In the genomic region with DNA sequence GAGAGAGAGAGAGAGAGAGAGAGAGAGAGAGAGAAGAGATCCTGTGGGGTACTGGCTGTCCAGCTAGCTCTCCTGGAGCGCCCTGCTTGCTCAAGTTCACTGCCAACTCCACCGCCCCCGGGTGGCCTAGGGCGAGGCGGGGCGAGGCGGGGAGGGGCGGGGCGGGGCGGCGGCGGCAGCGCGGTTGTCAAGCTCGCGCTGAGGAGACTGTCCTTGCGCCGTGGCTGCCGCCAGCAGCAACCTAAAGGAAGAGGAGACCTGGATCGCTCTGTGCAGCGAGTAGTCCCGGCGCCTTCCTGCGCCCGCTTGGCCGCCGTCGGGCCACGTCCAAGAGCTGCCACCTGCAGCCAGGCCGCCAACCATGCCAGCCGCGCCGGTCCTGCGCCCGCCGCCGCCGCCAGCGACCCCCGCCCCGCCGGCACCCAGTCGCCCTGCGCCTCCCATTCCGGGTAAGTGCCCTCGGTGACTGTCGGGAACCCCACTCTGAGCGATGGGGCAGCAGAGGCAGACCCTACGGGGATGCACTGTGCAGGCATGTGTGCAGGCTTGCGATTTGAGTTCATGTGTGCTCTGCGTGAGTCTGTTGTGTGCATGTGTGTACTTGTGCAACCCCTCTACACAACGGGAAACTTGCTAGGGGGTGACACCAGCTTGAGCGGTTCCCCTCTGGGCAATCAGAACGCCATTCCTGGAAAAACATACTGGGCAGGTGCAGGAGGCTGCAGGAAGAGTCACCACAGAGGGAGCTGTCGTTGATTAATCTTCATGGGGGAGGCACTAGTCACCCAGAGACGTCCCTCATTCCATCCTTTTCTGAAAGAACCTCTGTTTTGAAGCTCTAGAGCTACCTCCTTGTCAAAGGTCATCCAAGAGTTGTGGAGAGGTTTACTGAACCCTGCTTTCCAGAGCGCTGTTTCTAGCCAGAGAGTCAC, we compare ENCODE assay signal across 8 mouse cellular contexts. TPM values are rescaled to one million over a fixed set of nuclear protein-coding genes. Genes with fewer than 3 reads are reported as not detected.
A peak's percentile ranks its signal among the peaks of the same experiment; 100 is the strongest.
DNase-seq lines count a peak whose midpoint lies in the region; ATAC-seq lines count a peak whose summit lies in the region.

Gene Dclk3 (plus strand): TSS at position 178 of the 932 bp plus-strand sequence.

- H3K27ac ChIP-seq in forebrain, embryonic 10.5 days: 0 out of 2 replicates have a peak within 1 kb of the TSS, but pooled peaks have one; percentile 25
- H3K27ac ChIP-seq in hindbrain, embryonic 13.5 days: no peak within 1 kb of the TSS
- H3K27ac ChIP-seq in stomach, embryonic 16.5 days (ENCODE audit: low read length): no peak within 1 kb of the TSS

- peaks cover 55% of the 10 kb centered on the region for H3K27me3 ChIP-seq in forebrain, embryonic 10.5 days (ENCODE audit: poor library complexity, severe bottlenecking)
- peaks cover 40% of the 10 kb centered on the region for H3K27me3 ChIP-seq in hindbrain, embryonic 13.5 days
- H3K27me3 ChIP-seq in stomach, embryonic 16.5 days (ENCODE audit: control insufficient read depth, insufficient read depth, low read length): peaks cover 28% of the 10 kb centered on the region

- peak within 1 kb of the TSS; percentile 69 for H3K9ac ChIP-seq in hindbrain, embryonic 13.5 days
- H3K9ac ChIP-seq in stomach, embryonic 16.5 days (ENCODE audit: low read length): peak within 1 kb of the TSS; percentile 56

- intact Hi-C loops in left cerebral cortex, postnatal 4 days (cut with DNase I): no loop called here

- peak within 1 kb of the TSS; percentile 62 for H3K4me3 ChIP-seq in forebrain, embryonic 10.5 days
- peak within 1 kb of the TSS; percentile 55 for H3K4me3 ChIP-seq in hindbrain, embryonic 13.5 days
- H3K4me3 ChIP-seq in stomach, embryonic 16.5 days (replicated peaks; ENCODE audit: low read length): peak within 1 kb of the TSS; percentile 53

- peaks cover 18% of the 10 kb centered on the region for H3K4me1 ChIP-seq in forebrain, embryonic 10.5 days
- H3K4me1 ChIP-seq in hindbrain, embryonic 13.5 days (replicated peaks): 0 out of 2 replicates have a peak, but pooled peaks cover 7% of the 10 kb centered on the region
- no peaks in the 10 kb centered on the region for H3K4me1 ChIP-seq in stomach, embryonic 16.5 days (ENCODE audit: control insufficient read depth, insufficient read depth, low read length)

- peak; percentile 22 for DNase-seq in urinary bladder, adult 2 months (ENCODE audit: low spot score)
- DNase-seq in urinary bladder, postnatal 4 days (ENCODE audit: low spot score in 2 of 2): no peak
- peak; percentile 19 for DNase-seq in forebrain, embryonic 10.5 days (ENCODE audit: extremely low spot score, low spot score)
- DNase-seq in left cerebral cortex, postnatal 4 days: peak; percentile 24
- DNase-seq in cerebellum, postnatal 4 days (ENCODE audit: low spot score in 2 of 2): no peak

- peak; percentile 43; the same call in 1 of the 2 replicates for ATAC-seq in hindbrain, embryonic 13.5 days (ENCODE audit: low FRiP score)
- ATAC-seq in megakaryocyte progenitor cell, adult 5-6 weeks (replicated peaks; ENCODE audit: poor library complexity): peak; percentile 82
- ATAC-seq in stomach, embryonic 16.5 days (ENCODE audit: insufficient read depth, low FRiP score): peak; percentile 64

- 5% methylated on average over 54 of the region's 57 CpGs for WGBS in forebrain, embryonic 10.5 days
- WGBS in hindbrain, embryonic 13.5 days: 2% methylated on average over 46 of the region's 57 CpGs
- 2% methylated on average over 56 of the region's 57 CpGs for WGBS in stomach, embryonic 16.5 days

- H3K4me2 ChIP-seq in hindbrain, embryonic 13.5 days: peak within 1 kb of the TSS; percentile 69
- peak within 1 kb of the TSS; percentile 87 for H3K4me2 ChIP-seq in stomach, embryonic 16.5 days (ENCODE audit: low read depth, low read length)

- H3K9me3 ChIP-seq in forebrain, embryonic 10.5 days: no peaks in the 10 kb centered on the region
- no peaks in the 10 kb centered on the region for H3K9me3 ChIP-seq in hindbrain, embryonic 13.5 days
- no peaks in the 10 kb centered on the region for H3K9me3 ChIP-seq in stomach, embryonic 16.5 days (replicated peaks; ENCODE audit: control insufficient read depth, low read length)

- no peaks in the 10 kb centered on the region for H3K36me3 ChIP-seq in forebrain, embryonic 10.5 days (replicated peaks)
- no peaks in the 10 kb centered on the region for H3K36me3 ChIP-seq in hindbrain, embryonic 13.5 days
- no peaks in the 10 kb centered on the region for H3K36me3 ChIP-seq in stomach, embryonic 16.5 days (ENCODE audit: control insufficient read depth, insufficient read depth, low read length)

RNA-seq across cellular contexts. Expression of gene Dclk3, which starts in this region (rescaled TPM):
- polyA plus RNA-seq in urinary bladder, adult 2 months (2012; rRNA removed): 0.32 and 0.39 TPM in 2 replicates
- polyA plus RNA-seq in forebrain, embryonic 10.5 days (2016; fragmentation: Nextera tagmentation; extraction: Ambion mirVana): 0.14 and 0.21 TPM in 2 replicates
- polyA plus RNA-seq in hindbrain, embryonic 13.5 days (2015; fragmentation: Nextera tagmentation; extraction: Ambion mirVana): 4.4 and 4.9 TPM in 2 replicates
- total RNA-seq in left cerebral cortex, postnatal 4 days (2021): 10 to 100 TPM; 21.0 to 21.1 TPM
- not detected in 2 replicates for total RNA-seq in megakaryocyte progenitor cell, adult 5-6 weeks (2015)
- not detected in 2 replicates for total RNA-seq in megakaryocyte progenitor cell, adult 5-6 weeks (2017)
- 0.19 and 0.31 TPM in 2 replicates for polyA plus RNA-seq in stomach, embryonic 16.5 days (2015; fragmentation: Nextera tagmentation; extraction: Ambion mirVana)

Comparison
In these comparisons a context has a peak if more than half of its experiments do, and no peak if none do; other contexts are left out.
1. RNA of gene Dclk3 (total RNA-seq): 21.0 to 21.1 TPM in left cerebral cortex, postnatal 4 days; not detected in megakaryocyte progenitor cell, adult 5-6 weeks; every median in the first group is over 10 times any median in the second.
2. Peak in DNase-seq in urinary bladder, adult 2 months; RNA of the gene not detected or under 1 TPM.
3. Peak in DNase-seq, H3K4me3 ChIP-seq and H3K27ac ChIP-seq in forebrain, embryonic 10.5 days; RNA of the gene not detected or under 1 TPM.
4. Peak in ATAC-seq in megakaryocyte progenitor cell, adult 5-6 weeks; RNA of the gene not detected or under 1 TPM.
5. Peak in ATAC-seq, H3K4me3 ChIP-seq, H3K9ac ChIP-seq and H3K4me2 ChIP-seq in stomach, embryonic 16.5 days; RNA of the gene not detected or under 1 TPM.
6. Peak in every context shown above with its lines, with median percentiles within 50 percentile points of each other: H3K4me3 ChIP-seq and ATAC-seq.